Mouse (Mus musculus) mouse trophoblast stem cell (cell line): ENCODE measurements around the gene Slc38a3.

Experiments
- in situ Hi-C, 2 experiments: fragments of 300-500 bp; cut with MseI, MboI; formaldehyde crosslinking; loops; 2 replicates in 1 of 2; 3 replicates in 1 of 2; pipeline ENCODE4 v1.15.1; 2025

Slc38a3 gene

DNA sequence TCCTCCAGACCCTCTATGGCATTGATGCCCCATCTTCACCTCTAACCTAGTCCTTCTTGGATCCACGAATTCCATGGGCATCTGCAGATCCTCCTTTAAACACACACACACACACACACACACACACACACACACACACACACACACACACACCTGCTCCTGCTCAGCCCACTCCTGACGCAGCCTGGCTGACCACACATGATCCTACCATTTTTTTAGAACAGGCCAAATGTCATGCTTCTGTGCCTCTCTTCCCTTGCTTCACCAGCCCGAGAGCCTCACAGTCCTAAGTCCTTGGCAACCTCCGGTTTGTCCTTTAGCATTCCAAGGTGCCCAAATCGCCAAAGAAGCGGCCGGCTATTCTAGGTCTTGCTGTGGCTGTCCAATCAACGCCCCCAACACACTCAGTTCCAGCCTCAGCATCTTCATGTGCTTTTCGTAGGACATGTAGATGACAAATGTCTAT, at the start of gene Slc38a3:
Gene Slc38a3 (minus strand): TSS at position 51 of the 466 bp plus-strand sequence.
- in situ Hi-C loops: no loop called here

GRCm38 (mm10) chr9:107716951-107717350, 47.6 kb upstream of the Slc38a3 start:
- in situ Hi-C loops: no loop called here

- in situ Hi-C loops: no loop called here
Measured at GRCm38 (mm10) chr9:107715632-107716031, 46.3 kb upstream of the Slc38a3 start.

DNA sequence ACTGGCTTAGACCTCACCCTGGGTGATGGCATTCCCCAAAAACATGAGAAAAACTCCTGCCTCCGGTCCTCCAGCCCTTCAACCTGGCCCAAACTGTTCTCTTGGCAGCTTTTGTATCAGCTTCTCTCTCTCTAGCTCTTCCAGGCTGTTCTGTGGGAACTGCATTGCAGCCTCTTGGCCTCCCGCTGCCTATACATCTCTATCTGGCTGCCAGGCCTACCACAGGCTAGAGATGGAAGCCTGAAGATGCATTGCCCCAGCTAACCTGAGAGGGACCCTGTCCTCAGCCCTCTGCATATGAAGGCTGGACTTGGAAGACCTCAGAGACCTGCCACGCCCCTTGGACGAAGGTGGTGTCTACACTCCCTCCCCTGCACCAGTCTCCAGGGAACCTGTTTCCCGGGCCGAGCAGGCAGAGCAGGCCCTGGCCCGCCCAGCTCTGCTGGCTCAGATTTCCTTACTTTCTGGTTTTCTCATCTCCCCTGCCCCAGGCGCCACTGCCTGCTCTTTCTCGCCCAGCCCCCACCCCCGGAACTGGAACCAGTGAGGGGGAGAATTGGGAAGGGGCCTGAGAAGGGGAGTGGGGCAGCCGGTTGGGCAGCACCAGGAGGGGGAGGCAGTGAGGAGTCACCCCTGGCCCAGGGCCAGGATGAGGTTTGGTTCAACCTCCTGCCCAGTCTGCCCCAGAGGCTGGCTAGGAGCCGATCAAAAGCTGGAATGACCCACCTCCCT, 45.1 kb upstream of the Slc38a3 start:
- in situ Hi-C loops: no loop called here

- in situ Hi-C loops: no loop called here
Measured at GRCm38 (mm10) chr9:107709697-107710483, 40.6 kb upstream of the Slc38a3 start, which contains the start of gene Sema3f. TSS of gene Sema3f (minus strand) at chr9:107710475.

GRCm38 (mm10) chr9:107709096-107709696, 39.9 kb upstream of the Slc38a3 start:
- in situ Hi-C loops: no loop called here

DNA sequence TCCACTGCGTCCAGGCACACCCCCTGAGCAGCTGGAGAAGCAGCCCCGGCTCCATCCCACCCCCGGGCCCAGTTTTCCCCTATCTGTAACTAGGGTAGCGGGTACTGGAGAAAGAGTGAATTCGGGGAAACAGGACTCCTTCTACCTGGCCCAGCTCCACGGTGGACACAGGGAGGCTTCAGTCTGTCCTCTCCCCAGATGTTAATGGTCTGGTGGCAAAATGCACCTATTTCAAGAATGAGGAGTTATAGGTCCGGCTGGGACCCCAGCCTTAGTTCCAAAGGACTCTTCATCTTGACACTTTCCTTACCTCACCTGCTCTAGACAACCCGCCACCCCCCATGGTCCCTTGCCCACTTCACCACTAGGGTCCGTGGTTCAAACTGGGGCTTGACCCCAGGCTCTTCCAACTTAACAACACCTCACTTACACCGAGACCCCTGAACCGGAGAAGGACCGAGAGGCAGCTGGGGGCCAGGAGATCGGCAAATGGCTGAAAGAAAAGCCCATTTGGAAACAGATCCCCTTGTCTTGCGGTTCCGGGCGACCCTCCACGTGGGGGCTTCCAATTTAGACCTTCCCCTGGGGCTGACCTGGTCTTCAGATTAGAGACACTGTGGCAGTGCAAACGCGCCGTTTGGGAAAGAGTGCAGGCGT, 39.2 kb upstream of the Slc38a3 start:
- in situ Hi-C loops: no loop called here

DNA sequence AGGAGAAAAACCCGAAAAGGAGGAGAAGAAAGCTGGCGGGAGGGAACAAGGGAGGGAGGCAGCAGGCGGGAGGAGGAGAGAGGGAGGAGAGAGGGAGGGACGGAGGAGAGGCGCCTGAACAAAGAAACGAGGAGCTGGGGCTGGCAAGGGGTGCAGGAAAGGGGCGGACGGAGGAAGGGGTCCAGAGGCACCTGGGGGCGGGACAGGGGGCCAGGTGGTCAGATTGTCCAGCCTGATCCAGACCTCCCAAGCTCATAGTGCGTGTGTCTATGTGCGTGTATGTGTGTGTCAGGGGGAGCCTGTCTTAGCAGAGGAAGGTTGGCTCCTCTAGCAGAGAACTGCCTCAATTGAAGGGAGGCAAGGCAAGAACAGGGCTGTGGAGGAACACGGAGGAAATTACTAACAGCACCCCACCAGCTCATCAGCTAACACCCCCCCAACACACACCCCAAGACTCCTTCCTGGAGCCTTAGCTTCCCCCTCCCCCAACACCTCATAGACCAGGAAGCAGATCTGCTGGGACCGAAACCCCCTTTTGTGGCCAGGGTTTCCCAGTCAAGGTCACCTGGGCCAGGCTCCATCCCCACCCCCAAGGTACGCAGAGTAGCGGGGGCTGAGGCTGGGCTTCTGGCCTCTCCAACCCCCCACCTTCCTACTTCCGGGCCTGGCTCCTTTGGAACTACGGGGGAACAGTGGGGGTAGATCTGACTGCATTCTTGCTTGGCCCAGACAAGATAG, 38.5 kb upstream of the Slc38a3 start:
- in situ Hi-C loops: no loop called here

DNA sequence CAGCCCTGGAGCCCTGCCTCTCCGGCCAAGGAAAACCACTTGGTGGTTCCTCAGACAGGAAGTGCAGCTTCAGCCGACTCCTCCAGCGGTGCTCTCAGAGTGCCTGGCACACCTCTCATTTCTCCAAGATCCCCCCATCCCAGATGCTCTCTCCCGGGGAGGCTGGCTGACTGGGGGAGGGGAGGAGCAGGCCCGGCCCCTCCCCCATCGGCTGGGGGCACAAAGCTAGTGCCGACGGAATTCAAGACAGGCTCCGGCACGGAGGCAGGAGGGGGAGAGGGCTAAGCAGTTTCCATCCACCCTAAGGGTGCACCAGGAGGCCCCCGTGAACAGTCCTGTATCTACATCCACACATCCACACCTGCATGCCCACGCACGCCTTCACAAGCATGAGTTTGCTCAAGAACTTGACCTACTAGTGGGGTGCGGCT, 37.5 kb upstream of the Slc38a3 start:
- in situ Hi-C loops: no loop called here

- in situ Hi-C loops: loop anchor here in 1 of 2 experiments (5.0 kb wide), 1 partner anchor 34 kb away; no protein-coding TSS in a partner anchor
Measured at GRCm38 (mm10) chr9:107703337-107704122, 34.2 kb upstream of the Slc38a3 start.

DNA sequence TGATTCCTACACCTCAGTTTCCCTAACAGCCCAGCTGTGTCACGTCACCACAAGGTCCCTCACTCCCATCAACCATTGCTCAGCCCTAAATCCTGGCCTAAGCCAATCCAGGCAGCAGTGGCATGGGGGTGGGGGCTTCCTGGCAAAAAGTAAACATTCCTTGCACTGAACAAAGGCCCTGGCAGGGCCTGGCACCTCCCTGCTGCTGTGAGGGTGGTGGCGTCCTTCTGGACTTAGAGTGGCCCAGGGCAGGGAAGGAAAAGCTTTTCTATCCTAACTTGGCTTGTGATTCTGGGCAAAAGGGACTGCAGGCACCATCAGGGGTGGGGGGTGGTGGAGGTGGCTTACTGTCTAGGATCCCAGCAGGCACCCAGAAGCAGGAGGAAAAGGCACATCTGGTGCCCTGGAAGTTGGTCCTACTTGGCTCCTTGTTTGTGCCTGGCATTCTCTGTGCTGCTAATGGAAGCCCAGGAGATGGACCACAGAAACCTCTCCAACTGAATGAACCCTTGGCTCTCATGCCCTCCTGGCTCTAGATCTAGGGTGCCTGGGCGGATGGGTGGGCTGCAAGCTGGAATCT, 33.4 kb upstream of the Slc38a3 start:
- in situ Hi-C loops: loop anchor here in 1 of 2 experiments (5.0 kb wide), 1 partner anchor 35 kb away; no protein-coding TSS in a partner anchor

DNA sequence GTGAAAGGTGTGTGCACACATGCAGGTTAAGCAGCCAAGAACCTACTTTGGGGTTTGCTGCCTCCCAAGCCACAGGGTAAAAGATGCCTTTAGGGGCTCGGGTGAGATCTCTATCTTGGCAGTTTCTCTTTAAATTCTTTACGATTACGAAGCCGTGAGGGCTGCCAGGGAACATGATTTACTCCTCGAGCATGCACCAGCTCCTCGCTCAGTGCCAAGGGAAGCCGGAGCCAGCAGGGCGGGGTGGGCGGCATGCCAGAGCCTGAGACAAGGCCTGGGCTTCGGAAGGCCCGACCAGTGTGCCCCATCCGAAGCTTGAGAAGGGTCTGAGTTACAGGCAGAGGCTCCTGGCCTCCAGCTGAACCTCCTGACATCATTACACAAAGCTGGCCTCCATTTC, 32.3 kb upstream of the Slc38a3 start:
- in situ Hi-C loops: loop anchor here in 1 of 2 experiments (5.0 kb wide), 1 partner anchor 36 kb away; no protein-coding TSS in a partner anchor

GRCm38 (mm10) chr9:107700114-107700571, 30.8 kb upstream of the Slc38a3 start:
- in situ Hi-C loops: loop anchor here in 1 of 2 experiments (5.0 kb wide), 1 partner anchor 37 kb away; no protein-coding TSS in a partner anchor

DNA sequence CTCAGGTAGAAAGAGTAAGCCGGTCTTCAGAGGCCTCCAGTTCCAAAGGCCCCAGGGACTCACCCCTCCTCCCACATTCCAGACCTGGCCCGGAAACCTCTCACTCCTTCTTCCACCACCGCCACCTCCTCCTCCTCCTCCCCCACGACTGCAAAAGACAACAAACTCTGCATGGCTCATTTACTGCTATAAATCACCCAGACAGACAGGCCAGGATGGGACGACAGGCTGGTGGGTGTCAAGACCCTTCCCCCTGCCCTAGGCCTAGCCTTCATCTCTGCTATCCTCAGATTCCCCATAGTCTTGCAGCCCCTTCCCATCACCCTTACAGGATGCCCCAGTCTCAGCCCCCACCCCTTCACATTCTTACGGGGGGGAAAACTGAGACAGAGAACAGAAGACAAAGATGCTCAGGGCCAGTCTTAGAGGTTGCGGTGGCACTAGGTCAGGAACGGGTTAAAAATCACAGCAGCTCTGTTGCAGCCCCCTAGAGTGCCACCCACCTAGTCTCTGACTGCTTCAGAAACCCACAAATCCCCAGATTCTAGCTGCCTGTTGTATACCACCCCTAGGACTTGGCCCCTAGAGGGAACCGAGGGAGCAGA, 30.1 kb upstream of the Slc38a3 start:
- in situ Hi-C loops: no loop called here

DNA sequence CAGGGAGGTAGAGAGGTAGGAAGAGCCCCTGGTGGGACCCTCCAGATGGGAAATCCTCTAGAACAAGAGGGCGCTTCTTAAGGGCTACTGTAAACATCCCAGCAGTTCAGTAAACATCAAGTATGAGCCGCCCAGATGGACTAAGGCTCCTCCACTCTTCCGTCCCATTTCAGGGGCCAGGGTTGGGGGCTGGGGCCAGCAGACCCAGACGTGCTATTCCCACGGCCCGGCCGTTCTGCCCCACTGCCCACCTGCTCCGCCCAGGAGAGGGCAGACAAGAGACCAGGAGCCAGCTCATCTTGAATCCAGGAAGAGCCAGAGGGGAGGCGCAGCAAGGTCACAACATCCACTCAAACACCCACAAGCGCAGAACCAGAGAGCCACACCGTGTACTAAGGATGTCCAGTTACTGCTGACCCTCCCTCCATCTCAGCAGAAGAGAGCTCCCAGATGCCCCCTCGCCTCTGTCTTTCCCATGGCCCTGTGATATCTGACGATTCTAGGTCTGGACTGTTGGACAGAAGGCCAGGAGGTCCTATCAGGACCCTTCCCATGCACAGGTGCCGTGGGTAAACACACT, 29.4 kb upstream of the Slc38a3 start:
- in situ Hi-C loops: no loop called here

DNA sequence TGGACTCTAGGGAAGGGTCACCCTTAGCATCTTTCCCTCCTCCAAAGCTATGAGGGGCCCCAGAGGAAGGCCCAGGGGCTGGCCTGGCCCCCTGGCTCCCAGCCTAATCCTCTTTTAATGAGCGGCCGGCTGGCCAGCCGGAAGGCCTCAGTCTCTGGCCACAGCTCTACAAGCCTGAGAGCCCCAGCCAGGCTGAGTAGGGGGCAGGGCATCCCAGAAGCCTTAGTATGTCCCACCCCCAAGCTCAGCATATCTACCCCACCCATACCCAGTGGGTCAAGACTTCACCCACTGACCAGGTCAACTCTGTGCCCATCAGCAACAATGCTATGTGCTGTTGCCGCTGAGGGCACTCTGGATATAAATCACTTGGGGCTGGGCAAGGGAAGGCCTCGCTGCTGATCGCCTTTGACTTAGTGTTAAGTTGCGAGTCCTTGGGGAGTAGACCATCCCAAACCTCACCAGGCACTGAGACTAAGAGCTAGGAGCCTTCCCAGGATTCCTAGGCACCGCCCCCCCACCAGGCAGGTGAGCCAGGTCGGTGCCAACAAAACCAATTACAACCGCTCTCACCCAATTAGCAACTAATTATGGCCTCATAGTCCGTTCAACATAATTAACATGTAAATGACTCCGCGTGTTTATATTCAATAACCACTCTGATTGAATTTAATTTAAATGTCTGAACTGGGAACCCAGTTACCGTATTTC, 28.6 kb upstream of the Slc38a3 start:
- in situ Hi-C loops: no loop called here

DNA sequence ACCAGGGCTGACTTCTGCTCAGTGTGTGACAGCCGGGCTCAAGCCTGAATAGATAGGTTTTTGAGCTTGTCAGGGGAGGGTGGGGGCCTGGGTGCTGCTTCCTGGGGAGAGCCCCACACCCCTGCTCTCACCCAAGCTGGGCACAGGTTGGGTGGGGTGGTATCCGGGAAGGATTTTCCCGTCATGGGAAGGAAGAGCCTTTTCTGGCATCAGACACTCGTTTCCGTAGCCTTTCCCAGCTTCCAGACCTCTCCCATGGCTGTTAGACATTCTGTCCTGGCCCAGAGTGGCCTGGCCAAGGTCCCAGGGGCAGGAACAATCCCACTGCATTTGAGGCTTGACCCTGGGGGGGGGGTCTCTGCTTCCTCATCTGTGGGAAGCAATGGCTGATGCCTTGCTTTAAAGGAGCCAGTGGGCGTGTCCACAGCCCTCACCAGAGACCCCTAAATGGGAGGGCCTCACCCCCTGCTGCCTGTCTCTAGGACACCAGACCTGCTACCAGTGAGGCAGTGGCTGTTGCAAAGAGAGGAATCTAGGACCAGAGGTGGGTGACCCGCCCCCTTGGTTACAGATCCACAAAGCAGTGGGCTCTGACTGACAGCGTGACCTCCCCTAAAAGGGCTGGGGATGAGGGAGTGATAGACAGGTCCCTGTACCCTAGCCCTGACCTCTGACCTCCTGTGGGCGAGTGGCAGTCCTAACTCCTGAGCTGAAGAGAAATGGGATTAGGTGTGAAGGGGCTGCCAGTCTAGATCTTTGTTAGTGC, 27.7 kb upstream of the Slc38a3 start:
- in situ Hi-C loops: no loop called here
